Mouse (Mus musculus) urinary bladder, postnatal 14 days (tissue): ENCODE measurements at regions not wholly inside any gene's neighbourhood (a gene's known extent, or its start where the extent isn't known, plus 50 kb on each side); places are given as distances from the start of the nearest gene placed in this dataset.

Experiments used
- DNase-seq: peaks from one replicate; pipeline ENCODE4 v3.0.0; 2021; ENCODE audit warnings: low spot score

DNA sequence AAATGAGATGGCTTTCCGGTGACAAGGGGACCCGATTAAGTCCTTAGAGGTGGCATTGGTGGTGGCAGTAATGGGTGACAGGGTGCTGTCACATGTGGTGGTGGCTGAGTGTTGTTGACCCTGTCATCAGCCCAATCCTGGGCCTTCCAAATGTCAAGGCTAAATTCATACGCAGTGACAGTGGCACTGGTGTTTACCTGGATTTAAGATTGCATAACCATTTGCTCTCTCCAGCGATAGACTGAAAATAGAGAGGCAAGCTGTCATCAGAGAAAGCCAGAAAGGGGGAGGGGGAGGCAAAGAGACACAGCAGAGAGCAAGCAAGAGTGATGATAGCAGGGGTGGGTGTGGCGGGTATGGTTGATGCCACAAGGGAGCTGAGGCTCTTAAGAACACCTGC is 215.1 kb downstream of the Suds3 start:
- DNase-seq: no peak

GRCm38 (mm10) chr5:116897391-116897790 is 218.5 kb downstream of the Suds3 start:
- DNase-seq: no peak

DNA sequence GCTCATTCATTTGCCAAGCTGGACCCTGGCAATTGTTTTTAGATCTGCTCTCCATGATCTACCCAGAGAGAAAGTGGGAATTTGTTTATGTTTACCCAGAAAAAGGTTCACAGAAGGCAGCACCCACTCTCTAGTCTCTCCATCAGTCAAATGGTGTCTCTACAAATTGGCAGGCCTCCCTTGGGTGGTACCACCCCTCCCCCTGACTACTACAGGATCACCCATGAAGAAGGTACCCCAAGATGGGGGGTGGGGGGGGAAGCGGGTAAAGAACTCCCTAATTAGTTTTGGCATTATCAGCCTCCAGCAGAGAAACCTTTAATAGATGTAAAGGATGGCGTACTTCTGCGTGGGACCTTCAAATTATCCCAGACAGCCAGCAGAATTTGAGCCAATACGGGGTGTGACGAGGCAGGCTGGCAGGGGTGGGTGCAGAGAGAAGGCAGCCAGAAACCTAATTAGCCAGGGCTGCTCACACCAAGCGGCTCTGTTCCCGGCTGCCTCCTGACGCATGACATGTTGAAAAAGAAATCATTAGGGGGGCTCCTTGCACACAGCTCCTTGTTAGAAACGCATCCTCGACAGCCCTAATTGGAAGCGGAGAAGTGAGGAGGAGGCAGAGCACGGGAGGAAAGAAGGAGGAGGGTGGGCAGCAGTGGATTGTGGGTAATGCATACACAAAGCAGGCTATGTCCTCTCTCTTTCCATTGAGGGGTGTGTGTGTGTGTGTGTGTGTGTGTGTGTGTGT is 220.7 kb downstream of the Suds3 start:
- DNase-seq: no peak

DNA sequence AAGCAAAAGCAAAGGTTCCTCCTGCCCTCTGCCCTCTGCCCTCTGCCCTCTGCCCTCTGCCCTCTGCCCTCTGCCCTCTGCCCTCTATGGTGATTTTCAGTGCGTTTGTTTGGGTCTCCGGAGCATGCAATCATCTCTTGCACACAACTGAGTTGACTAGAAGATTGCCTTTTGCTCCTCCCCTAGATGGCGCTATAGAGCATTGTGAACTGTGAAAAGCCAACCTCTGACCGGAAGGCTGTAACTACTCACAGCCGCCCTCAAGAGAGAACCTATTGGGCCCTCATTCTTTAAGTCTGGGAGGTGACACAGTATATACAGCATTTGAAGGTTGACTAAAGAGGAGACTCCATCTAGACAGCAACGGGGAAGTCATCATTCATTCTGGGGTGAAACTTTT is 221.3 kb downstream of the Suds3 start:
- DNase-seq: no peak

- no peak for DNase-seq
Measured at GRCm38 (mm10) chr5:116892877-116893276, 223.0 kb downstream of the Suds3 start.

DNA sequence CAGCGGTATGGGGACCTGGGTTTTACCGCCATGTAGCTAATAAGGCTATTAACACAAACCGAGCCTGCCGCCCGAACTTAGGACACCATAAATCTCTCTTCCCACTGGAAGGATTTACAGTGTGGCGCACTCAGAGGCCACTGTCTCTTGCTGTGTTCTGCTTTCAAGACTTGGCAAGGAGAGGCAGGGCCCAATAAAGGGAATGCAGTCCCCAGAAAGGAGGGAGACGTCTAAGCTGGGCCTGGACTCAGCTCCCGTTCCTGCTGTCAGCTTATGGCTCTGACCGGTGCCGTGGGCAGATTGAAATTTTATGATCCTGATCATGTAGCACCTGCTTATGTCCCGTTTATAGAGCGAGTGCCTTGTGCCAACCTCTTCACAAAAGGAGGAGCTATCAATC is 226.7 kb downstream of the Suds3 start:
- DNase-seq: no peak

DNA sequence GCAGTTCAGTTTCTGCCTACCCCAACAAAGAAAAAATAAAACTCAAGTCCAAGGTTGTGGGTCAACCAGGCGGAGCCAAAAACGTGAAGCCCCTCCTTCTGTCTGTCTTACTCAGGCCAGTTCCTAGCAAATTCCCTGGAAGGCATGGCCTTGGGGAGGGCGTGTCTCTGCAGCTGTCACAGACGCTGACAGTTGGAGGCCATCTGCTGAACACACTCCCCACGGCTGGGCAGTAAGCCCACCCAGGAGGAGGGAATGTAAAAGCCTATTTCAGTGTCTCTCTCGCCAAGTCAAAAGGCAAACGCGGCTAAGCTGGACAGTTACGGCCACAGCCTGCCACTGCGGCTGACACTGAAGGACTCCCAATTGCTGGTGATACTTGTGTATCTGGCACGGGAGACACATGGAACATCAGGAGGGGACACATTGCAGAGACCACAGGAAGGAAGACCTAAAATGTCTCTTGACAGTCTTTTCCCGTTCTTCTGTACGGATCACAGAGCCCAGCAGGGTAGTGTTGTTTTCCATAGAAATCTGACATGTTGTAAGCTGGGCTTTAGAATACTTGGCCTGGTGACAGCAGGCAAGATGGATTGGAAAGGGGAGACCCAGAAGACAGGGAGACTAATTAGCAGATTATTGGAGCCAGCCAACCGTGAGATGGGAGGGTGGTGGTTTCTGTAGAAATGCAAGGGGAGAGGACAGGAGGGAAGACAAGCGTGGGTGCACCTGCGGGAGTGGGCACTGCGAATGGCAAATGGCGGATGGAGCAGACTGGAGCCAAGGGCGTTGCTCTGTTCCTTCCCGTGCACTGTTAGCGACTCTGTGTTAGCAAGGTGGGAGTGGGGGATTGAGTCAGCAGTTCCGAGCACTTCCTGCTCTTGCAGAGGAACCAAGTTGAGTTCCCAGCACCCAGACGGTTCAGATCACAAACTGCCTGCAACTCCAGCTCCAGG is 229.5 kb downstream of the Suds3 start:
- DNase-seq: peak; percentile 7

- no peak for DNase-seq
Measured at GRCm38 (mm10) chr5:116879761-116880160, 236.2 kb downstream of the Suds3 start.

- DNase-seq: no peak
Measured at GRCm38 (mm10) chr5:116874941-116875340, 241.0 kb downstream of the Suds3 start.

DNA sequence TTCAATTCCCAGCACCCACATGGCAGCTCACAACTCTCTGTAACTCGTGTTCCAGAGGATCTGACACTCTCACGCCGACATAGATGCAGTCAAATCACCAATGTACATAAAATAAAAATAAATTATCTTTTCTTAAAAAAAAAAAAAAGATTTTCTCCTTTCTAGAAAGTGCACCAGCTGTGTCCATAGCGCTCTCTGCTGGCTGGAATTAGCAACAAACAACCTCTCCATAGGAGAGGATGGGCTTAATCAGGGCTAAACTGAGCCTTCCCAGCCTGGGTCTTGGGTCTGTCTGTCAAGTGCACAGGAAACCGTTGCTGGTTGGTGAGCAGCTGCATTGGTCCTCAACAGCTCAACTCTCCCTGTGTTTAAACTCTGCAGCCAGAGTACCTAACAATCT is 247.8 kb downstream of the Suds3 start:
- no peak for DNase-seq

- DNase-seq: no peak
Measured at GRCm38 (mm10) chr5:116864275-116864674, 251.6 kb downstream of the Suds3 start.

- DNase-seq: no peak
Measured at GRCm38 (mm10) chr5:116852691-116853090, 261.1 kb upstream of the Srrm4 start.

GRCm38 (mm10) chr5:116831874-116832273 is 240.3 kb upstream of the Srrm4 start:
- no peak for DNase-seq

DNA sequence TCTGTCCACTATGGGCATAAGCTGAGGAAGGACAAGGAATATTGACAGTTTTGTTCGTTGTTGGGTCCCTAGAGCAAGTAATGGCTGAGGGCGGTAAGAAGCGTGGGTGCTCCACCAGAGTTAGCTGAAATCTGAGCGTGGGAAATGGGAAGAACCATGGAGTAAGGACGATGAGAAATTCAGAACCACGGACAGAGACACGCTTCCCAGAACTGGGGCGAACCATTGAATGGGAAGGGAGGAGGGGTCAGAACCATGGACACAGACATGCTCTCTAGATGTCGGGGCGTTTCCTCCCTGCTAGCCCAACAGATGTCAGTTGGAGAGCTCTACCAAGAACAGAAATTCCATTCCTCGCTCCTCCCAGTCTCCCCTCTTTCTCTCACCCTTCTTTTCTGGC is 238.2 kb upstream of the Srrm4 start:
- no peak for DNase-seq

DNA sequence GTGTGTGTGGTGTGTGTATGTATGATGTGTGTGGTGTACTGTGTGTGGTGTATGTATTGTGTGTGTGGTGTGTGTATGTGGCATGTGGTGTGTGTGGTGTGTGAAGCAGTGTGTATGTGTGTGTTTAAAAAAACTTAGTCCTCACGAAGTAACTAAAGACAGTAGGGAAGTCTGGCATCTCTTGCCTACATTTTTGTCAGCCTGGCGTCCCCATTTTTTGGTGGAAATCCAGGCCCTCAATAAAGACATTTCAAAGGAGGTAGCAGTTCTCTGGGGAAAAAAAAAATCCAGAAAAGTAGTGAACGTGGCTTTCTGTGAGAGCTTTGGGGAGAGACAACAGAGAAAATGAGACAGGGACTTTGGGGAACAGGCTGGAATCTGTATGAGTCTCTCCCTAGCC is 231.6 kb upstream of the Srrm4 start:
- DNase-seq: no peak

GRCm38 (mm10) chr5:116822141-116822540 is 230.5 kb upstream of the Srrm4 start:
- no peak for DNase-seq

DNA sequence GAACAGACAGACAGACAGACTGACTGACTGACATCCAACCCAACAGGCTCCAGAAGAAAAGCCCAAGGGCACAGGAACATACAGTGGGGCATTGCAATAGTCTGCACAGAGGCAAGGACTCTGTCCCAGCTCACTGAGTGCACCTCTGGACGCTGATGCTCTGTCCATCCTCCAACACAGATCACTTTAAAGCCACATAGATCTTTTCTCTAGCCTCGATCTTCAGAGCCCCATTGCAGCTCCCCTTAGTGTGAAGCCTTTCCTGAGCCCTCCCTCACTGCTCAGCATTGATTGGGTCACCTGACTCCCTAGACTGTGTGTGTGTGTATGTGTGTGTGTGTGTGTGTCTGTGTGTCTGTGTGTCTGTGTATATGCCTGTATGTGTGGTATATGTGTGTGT is 218.2 kb upstream of the Srrm4 start:
- no peak for DNase-seq

DNA sequence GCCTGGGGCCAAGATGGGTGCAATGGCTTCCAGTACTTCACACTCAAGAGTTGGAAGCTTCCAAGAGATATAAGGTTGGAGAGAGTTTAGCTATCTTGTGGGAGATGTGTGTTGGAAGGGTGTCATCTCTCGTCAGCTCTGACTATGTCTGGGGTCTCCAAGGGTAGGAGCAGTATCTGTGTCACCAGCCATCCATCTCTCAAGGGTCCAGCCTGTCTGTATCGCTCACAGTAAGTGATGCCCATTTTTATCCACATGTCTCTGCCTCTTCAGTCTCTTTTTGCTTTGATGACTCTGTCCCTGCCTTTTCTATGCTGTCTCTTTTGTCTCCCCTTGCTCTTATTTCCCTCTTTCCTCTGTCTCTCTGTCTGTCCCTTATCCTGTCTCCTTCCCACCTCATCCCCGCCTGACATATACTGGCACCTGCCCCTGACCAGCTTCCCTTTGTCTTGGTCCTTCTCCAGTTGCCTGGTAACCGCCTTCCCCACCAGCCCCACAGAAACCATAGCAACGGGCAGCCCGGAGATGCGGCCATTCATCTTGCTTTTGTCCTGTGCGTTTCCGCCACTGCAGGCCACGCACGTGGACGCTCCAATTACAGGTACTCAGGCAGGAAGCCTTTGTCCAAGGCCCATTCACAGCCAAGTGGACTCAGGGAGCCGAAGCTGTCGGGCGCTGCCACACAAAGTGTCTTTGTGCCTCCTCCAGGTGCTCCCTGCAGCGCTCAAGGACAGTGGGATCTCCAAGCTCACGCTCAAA is 217.6 kb upstream of the Srrm4 start:
- no peak for DNase-seq

DNA sequence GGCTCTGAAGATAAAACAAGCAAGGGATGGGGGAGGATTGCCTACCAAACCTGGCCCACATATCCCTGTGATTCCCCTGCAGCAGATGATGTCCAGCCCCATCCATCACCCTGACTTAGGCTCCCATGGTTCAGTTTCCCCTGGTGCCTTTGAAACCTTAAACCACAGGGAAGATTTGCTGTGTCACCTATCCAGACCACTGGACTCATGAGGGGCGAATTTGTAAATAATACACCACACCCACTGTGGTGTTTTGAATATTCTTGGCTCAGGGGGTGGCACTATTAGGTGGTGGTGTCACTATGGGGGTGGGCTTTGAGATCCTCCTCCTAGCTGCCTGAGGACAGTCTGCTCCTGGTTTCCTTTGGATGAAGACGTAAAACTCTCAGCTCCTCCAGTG is 205.8 kb upstream of the Srrm4 start:
- no peak for DNase-seq

- no peak for DNase-seq
Measured at GRCm38 (mm10) chr5:116795169-116795568, 203.6 kb upstream of the Srrm4 start.

DNA sequence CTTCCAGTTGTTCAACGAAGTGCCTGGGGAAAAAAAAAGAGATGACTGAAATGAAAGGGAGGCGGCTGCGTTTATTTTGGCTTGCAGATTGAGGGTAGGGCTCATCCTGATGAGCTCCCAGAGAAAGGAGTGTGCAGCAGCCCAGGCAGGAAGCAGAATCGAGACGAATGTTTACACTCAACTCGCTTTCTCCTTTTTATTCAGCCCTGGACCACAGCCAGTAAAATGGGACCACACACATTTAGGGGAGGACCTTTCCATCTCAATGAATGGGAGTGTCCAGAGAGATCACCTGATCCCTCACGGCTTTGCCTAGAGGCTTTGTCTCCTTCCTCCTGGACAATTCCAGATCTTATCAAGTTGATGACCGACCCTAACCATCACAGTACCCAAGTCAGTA is 198.8 kb upstream of the Srrm4 start:
- no peak for DNase-seq

DNA sequence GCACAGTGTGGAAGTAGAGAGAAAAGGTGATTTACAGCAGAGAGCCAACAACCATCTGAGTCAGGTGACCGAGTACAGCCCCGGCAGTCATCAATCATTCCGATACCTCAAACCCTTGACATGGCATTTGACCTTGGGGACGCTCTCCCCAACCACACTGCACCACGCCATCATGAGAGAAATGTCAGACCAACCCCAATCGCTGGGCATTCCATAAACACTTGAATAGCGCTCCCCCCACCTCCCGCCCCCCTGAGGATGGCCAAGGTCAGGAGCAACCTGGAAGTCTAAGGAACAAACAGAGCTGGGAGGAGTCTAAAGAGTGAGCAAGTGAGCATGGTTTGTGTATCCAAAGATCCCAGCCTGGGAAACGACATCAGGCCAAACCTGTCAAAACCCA is 198.2 kb upstream of the Srrm4 start:
- no peak for DNase-seq

DNA sequence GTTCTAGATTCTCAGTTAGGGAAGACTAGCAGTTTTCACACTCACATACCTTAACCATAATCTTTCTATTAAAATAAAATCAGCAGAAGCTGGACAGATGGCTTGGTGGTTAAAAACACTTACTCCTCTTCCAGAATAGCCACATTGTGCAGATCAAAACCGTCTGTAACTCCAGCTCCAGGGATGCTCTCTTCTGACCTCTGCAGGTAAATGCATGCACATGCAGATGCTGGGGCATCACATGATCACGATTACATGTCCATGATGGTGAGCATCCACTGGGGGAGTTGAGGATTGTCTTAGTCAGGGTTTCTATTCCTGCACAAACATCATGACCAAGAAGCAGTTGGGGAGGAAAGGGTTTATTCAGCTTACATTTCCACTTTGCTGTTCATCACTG is 184.8 kb upstream of the Srrm4 start:
- DNase-seq: no peak
